Mouse (Mus musculus): ENCODE measurements around the gene Gm44503.

Gm44503 gene

GRCm38 (mm10) chr9:72974734-72975133 lies 16.1 kb downstream of the Gm44503 start:
- DNase-seq (ENCODE audit: low spot score) = no peak

- DNase-seq (ENCODE audit: low spot score) = no peak
Measured at GRCm38 (mm10) chr9:72975242-72975641, 16.6 kb downstream of the Gm44503 start.

- DNase-seq (ENCODE audit: low spot score) = no peak
Measured at GRCm38 (mm10) chr9:72983066-72983465, 24.4 kb downstream of the Gm44503 start.

- DNase-seq (ENCODE audit: low spot score) = peak; percentile 96
Measured at GRCm38 (mm10) chr9:72985250-72986220, 26.9 kb downstream of the Gm44503 start, which contains the start of the genes Ccpg1os and Ccpg1. Gene Ccpg1os (minus strand): TSS chr9:72985382. Gene Ccpg1 (plus strand): TSS chr9:72985429.

GRCm38 (mm10) chr9:72987703-72988102 lies 29.1 kb downstream of the Gm44503 start:
- no peak for DNase-seq (ENCODE audit: low spot score)

GRCm38 (mm10) chr9:72988706-72989105 lies 30.1 kb downstream of the Gm44503 start:
- no peak for DNase-seq (ENCODE audit: low spot score)

- no peak for DNase-seq (ENCODE audit: low spot score)
Measured at GRCm38 (mm10) chr9:72991420-72991819, 32.8 kb downstream of the Gm44503 start.

GRCm38 (mm10) chr9:72992576-72992975 lies 33.9 kb downstream of the Gm44503 start:
- DNase-seq (ENCODE audit: low spot score) = no peak

GRCm38 (mm10) chr9:72996167-72996566 lies 37.5 kb downstream of the Gm44503 start:
- DNase-seq (ENCODE audit: low spot score) = no peak

- no peak for DNase-seq (ENCODE audit: low spot score)
Measured at GRCm38 (mm10) chr9:72996806-72997205, 38.2 kb downstream of the Gm44503 start.

GRCm38 (mm10) chr9:73000487-73000886 lies 41.8 kb downstream of the Gm44503 start:
- DNase-seq (ENCODE audit: low spot score) = no peak

- DNase-seq (ENCODE audit: low spot score) = no peak
Measured at GRCm38 (mm10) chr9:73001314-73002011, 42.8 kb downstream of the Gm44503 start.

- DNase-seq (ENCODE audit: low spot score) = no peak
Measured at GRCm38 (mm10) chr9:73002177-73002576, 43.5 kb downstream of the Gm44503 start.

- DNase-seq (ENCODE audit: low spot score) = no peak
Measured at GRCm38 (mm10) chr9:73004076-73004475, 45.4 kb downstream of the Gm44503 start.

- DNase-seq (ENCODE audit: low spot score) = no peak
Measured at GRCm38 (mm10) chr9:73005106-73005505, 46.5 kb downstream of the Gm44503 start.

GRCm38 (mm10) chr9:73006175-73006574 lies 47.5 kb downstream of the Gm44503 start:
- DNase-seq (ENCODE audit: low spot score) = no peak

- no peak for DNase-seq (ENCODE audit: low spot score)
Measured at GRCm38 (mm10) chr9:73008384-73008783, 49.7 kb downstream of the Gm44503 start.

- DNase-seq (ENCODE audit: low spot score) = no peak
Measured at GRCm38 (mm10) chr9:73012629-73013028, 54.0 kb downstream of the Gm44503 start.

- DNase-seq (ENCODE audit: low spot score) = no peak
Measured at GRCm38 (mm10) chr9:73014724-73015123, 56.1 kb downstream of the Gm44503 start.

GRCm38 (mm10) chr9:73019841-73020240 lies 61.2 kb downstream of the Gm44503 start:
- DNase-seq (ENCODE audit: low spot score) = no peak

GRCm38 (mm10) chr9:73020566-73021097 lies 62.0 kb downstream of the Gm44503 start:
- no peak for DNase-seq (ENCODE audit: low spot score)

GRCm38 (mm10) chr9:73025818-73026636 lies 67.4 kb downstream of the Gm44503 start:
- DNase-seq (ENCODE audit: low spot score) = no peak
